Mouse (Mus musculus) layer of hippocampus, postnatal 10 days (tissue): ENCODE data around the gene Cyp2b9. TPM values are rescaled to one million over a fixed set of nuclear protein-coding genes. Genes with fewer than 3 reads are reported as not detected.
"Not testable (repeated sequence)": the region's sequence is repeated elsewhere in the genome, so short reads cannot be mapped to it uniquely, and the experiment has no call there.

Experiments
- DNase-seq, 2 experiments: peaks; one replicate each; pipeline ENCODE4 v3.0.0; 2021; ENCODE audit warnings: low spot score in 2 of 2
- long read RNA-seq: library from polyadenylated mRNA; stranded (forward); transcript quantifications from one replicate; pipeline ENCODE4 v2.0.0, GENCODE M21; 2023
- total RNA-seq, 2 experiments: library from RNA; stranded (reverse); gene quantifications; 2 replicates each; pipeline ENCODE4 v1.2.3; 2021

The Cyp2b9 gene
- not detected for total RNA-seq
- long read RNA-seq: 0 reads

- not testable (repeated sequence) for DNase-seq
Measured at GRCm38 (mm10) chr7:26173111-26173510, at the start of gene Cyp2b9. TSS of gene Cyp2b9 (plus strand) at chr7:26173411.

- not testable (repeated sequence) for DNase-seq
Measured at GRCm38 (mm10) chr7:26139623-26140022, 33.6 kb upstream of the Cyp2b9 start.

GRCm38 (mm10) chr7:26143657-26144056 is 29.6 kb upstream of the Cyp2b9 start:
- DNase-seq: not testable (repeated sequence)

- not testable (repeated sequence) for DNase-seq
Measured at GRCm38 (mm10) chr7:26168765-26169536, 4.3 kb upstream of the Cyp2b9 start.

GRCm38 (mm10) chr7:26201083-26201482 is 27.9 kb downstream of the Cyp2b9 start:
- DNase-seq: no peak

GRCm38 (mm10) chr7:26260034-26260433 is 86.8 kb downstream of the Cyp2b9 start, which contains the start of gene Vmn1r184:
TSS of gene Vmn1r184 (plus strand) at chr7:26260334.
- DNase-seq: not testable (repeated sequence)

Other genes starting within 250 kb of the Cyp2b9 start
- not detected for gene Cyp2b13, start 111.9 kb upstream of the Cyp2b9 start, total RNA-seq
- gene Vmn1r184, start 86.9 kb downstream of the Cyp2b9 start, total RNA-seq: not detected
- not detected for gene Cyp2a4, start 133.8 kb downstream of the Cyp2b9 start, total RNA-seq
- not detected for gene Nlrp9c, start 230.3 kb downstream of the Cyp2b9 start, total RNA-seq